Mouse (Mus musculus) liver, embryonic 13.5 days (tissue): Measurements from ENCODE around the gene Kidins220. TPM values are rescaled to one million over a fixed set of nuclear protein-coding genes. Genes with fewer than 3 reads are reported as not detected.
A peak's percentile ranks its signal among the peaks of the same experiment; 100 is the strongest.

Source experiments
- ATAC-seq: fragments of 200-750 bp; cut with Nextera tagmentation; 2 replicates; pipeline ENCODE4 v1.8.0; 2017; ENCODE audit warnings: low read depth, mild to moderate bottlenecking, moderate number of reproducible peaks, moderate library complexity
- DNase-seq: peaks from one replicate; pipeline ENCODE4 v3.0.0; 2022
- H3K27ac ChIP-seq: fragments of 300-500 bp; sonication (generic); 2 replicates; pipeline ENCODE4 v1.5.1; 2015; ENCODE audit warnings: moderate library complexity, mild to moderate bottlenecking, inconsistent platforms
- H3K27me3 ChIP-seq: fragments of 300-500 bp; sonication (generic); 2 replicates; pipeline ENCODE4 v1.6.1; 2015; ENCODE audit warnings: mild to moderate bottlenecking, inconsistent platforms
- H3K36me3 ChIP-seq: fragments of 300-500 bp; sonication (generic); 2 replicates; pipeline ENCODE4 v1.6.1; 2015; ENCODE audit warnings: mild to moderate bottlenecking, inconsistent platforms
- H3K4me1 ChIP-seq: fragments of 300-500 bp; sonication (generic); replicated peaks from 2 replicates; pipeline ENCODE4 v1.6.1; 2015; ENCODE audit warnings: inconsistent platforms
- H3K4me2 ChIP-seq: fragments of 300-500 bp; sonication (generic); 2 replicates; pipeline ENCODE4 v1.6.1; 2015; ENCODE audit warnings: inconsistent platforms, mild to moderate bottlenecking, moderate library complexity
- H3K4me3 ChIP-seq: fragments of 300-500 bp; sonication (generic); replicated peaks from 2 replicates; pipeline ENCODE4 v1.5.1; 2015; ENCODE audit warnings: mild to moderate bottlenecking, inconsistent platforms
- H3K9ac ChIP-seq: fragments of 300-500 bp; sonication (generic); 2 replicates; pipeline ENCODE4 v1.6.1; 2015; ENCODE audit warnings: mild to moderate bottlenecking, inconsistent platforms
- H3K9me3 ChIP-seq: fragments of 300-500 bp; sonication (generic); replicated peaks from 2 replicates; pipeline ENCODE4 v1.6.1; 2016; ENCODE audit warnings: inconsistent platforms
- WGBS: fragments of 180-500 bp; shearing (Covaris S2); methylation state at CpG from one replicate; pipeline ENCODE4 v1.1.7; 2015; ENCODE audit not compliant: insufficient replicate concordance; 5-methylcytosine and 5-hydroxymethylcytosine counted together
- polyA plus RNA-seq: library from polyadenylated mRNA; unstranded; fragments of >200 nt; fragmentation: Nextera tagmentation; extraction: Ambion mirVana; gene quantifications from 2 replicates; pipeline ENCODE4 v1.2.1, GENCODE M21; 2015

Gene Kidins220
- polyA plus RNA-seq, 1 experiment from 2014 or later, result 6.3 TPM

DNA sequence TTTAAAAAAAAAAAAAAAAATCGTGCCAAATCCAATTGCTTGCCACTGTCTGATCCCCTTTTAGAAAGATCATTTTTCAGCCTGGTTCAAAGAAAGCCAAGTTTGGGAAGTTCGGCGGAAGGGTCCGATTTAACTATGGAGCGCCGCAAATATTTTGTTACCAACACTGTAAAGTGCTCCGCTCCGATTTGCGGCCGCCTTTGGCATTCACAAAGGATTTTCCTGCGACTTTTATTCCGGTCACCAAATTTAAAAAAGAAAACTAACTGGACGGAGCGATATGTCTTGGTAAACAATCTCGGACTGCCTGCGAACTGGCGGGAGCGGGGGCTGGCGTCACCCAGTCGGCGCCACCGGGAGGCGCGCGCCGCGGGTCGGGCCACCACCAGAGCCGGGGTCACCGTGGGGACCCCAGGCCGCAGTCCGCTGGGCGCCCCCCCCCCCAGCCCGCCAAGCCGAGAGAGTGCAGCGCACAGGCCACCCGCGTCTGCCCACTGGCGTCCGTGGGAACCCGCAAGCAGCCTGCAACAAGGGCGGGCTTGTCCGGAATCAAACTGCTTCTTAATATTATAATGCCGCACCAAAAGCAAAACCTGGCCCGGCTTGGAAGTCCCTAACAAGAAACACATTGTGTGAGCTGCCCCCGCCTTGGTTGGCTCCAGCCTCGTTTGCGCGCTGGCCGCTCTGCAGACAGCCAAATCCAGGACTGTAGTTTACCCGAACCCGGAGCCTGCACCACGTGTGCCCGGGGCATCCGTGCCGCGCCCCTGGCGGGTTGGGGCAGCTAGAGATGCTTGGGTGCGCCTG lies 125.9 kb downstream of the Kidins220 start:
- H3K4me1 ChIP-seq, result peaks cover 23% of the 10 kb centered on the region
- H3K9ac ChIP-seq, result peak overlapping the region; percentile 61
- peaks cover 75% of the 10 kb centered on the region for H3K27me3 ChIP-seq
- under 1% methylated on average over 57 of the region's 59 CpGs for whole genome bisulfite sequencing
- no peaks in the 10 kb centered on the region for H3K36me3 ChIP-seq
- DNase-seq (no peak), ATAC-seq (no peak)
- peak overlapping the region; percentile 84 for H3K27ac ChIP-seq
- H3K4me3 ChIP-seq, result peak overlapping the region; percentile 51
- no peaks in the 10 kb centered on the region for H3K9me3 ChIP-seq
- peak overlapping the region; percentile 78 for H3K4me2 ChIP-seq

GRCm38 (mm10) chr12:25101389-25101788 lies 126.7 kb downstream of the Kidins220 start:
- ATAC-seq (no peak), DNase-seq (no peak)
- peaks cover 67% of the 10 kb centered on the region for H3K27me3 ChIP-seq
- H3K9ac ChIP-seq, result no peak overlapping the region
- peak overlapping the region; percentile 78 for H3K4me2 ChIP-seq
- no peak overlapping the region for H3K4me3 ChIP-seq
- 23% methylated on average over 5 of the region's 5 CpGs for WGBS
- no peaks in the 10 kb centered on the region for H3K9me3 ChIP-seq
- 0 out of 2 replicates have a peak overlapping the region, but pooled peaks have one; percentile 84 for H3K27ac ChIP-seq
- no peaks in the 10 kb centered on the region for H3K36me3 ChIP-seq
- H3K4me1 ChIP-seq, result peaks cover 23% of the 10 kb centered on the region

GRCm38 (mm10) chr12:25103911-25104310 lies 129.2 kb downstream of the Kidins220 start:
- Histone ChIP-seq H3K36me3 (no peaks in the 10 kb centered on the region), H3K9me3 (no peaks in the 10 kb centered on the region), H3K4me2 (no peak overlapping the region), H3K4me3 (no peak overlapping the region), H3K9ac (no peak overlapping the region), H3K27ac (no peak overlapping the region), H3K27me3 (peaks cover 42% of the 10 kb centered on the region), H3K4me1 (0 out of 2 replicates have a peak, but pooled peaks cover 4% of the 10 kb centered on the region)
- ATAC-seq (no peak), DNase-seq (no peak)
- WGBS, result 61% methylated on average over 6 of the region's 6 CpGs

DNA sequence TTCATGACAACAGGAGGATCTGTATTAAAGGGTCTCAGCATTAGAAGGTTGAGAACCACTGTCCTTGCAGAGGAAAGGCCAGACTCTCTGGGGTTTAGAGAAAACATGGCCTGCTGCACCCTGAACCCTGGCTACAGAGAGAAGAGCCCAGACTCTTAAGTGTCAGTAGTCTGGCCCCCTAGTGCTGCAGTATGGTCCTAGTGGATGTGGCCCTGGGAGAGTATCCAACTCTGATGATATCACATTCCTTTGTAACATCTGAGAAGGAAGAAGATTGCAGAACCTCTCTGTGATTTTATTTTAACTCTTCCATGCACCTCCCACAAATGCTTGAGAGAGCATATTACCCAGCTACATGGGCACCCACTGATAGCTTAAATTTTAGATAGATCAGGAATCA lies 129.8 kb downstream of the Kidins220 start:
- H3K4me3 ChIP-seq, result no peak overlapping the region
- H3K9ac ChIP-seq, result no peak overlapping the region
- no peaks in the 10 kb centered on the region for H3K36me3 ChIP-seq
- no peaks in the 10 kb centered on the region for H3K9me3 ChIP-seq
- H3K4me2 ChIP-seq, result no peak overlapping the region
- H3K27me3 ChIP-seq, result peaks cover 36% of the 10 kb centered on the region
- ATAC-seq (no peak), DNase-seq (no peak)
- 0 out of 2 replicates have a peak, but pooled peaks cover 4% of the 10 kb centered on the region for H3K4me1 ChIP-seq
- no peak overlapping the region for H3K27ac ChIP-seq

DNA sequence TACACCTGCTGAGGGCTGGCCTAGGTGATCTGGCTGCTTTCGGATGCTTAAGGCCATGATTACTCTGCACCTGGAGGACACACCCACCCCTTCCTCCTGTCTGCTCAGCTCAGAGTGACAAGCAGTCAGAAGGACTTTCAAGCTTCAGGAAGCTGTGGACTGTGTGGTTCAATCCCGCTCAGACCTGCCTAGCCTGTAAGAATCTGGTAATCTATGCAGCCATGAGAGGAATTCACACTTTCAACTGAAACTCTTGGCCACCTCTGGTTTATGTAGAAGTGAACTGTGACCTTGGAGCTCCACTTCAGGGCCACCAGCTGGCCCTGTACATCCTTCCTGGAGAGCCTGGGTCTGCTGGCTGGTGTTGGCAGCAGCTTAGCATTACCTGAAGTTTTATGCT lies 134.1 kb downstream of the Kidins220 start:
- no peak for ATAC-seq
- Histone ChIP-seq H3K9me3 (no peaks in the 10 kb centered on the region), H3K4me3 (no peak overlapping the region), H3K4me2 (no peak overlapping the region), H3K4me1 (peaks cover 7% of the 10 kb centered on the region; the same call in 1 of the 2 replicates), H3K27me3 (no peaks in the 10 kb centered on the region), H3K27ac (no peak overlapping the region), H3K36me3 (no peaks in the 10 kb centered on the region), H3K9ac (no peak overlapping the region)
- DNase-seq, result no peak
- WGBS, result 52% methylated on average over 2 of the region's 2 CpGs

DNA sequence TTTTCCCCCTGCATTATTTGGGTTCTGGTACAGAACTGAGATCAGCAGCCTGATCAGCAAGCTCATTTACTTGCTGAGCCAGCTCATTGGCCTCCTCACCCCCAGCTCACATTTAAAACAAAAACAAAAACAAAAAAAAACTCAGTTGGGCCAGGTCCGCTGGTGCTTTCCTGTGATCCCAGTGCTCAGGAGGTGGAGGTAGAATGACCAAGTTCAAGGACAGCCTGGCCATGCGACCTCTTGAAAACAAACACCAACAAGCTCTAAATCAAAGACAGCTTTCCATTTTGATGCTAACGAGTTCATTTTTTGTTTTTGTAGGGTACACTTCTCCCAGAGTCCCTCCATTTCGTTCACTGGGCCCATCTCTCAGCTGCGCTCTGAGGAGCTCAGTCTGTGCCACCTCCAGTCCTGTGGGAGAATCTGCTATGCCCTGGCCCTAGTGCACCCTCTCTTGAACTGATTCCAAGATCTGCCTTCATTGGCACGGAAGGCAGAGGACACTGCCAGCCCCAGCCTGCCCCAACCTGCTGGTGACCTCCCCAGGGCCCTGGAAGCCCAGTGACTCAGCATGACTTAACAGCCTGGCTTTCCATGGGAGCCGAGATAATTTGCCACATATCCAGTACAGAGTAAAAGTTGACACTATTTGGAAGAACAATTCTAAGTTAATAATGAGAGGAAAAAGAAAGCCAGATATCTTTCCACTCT lies 135.4 kb downstream of the Kidins220 start:
- H3K27me3 ChIP-seq, result no peaks in the 10 kb centered on the region
- no peak for ATAC-seq
- H3K4me3 ChIP-seq, result no peak overlapping the region
- WGBS, result 56% methylated on average over 7 of the region's 7 CpGs
- H3K9ac ChIP-seq, result no peak overlapping the region
- DNase-seq, result no peak
- no peaks in the 10 kb centered on the region for H3K36me3 ChIP-seq
- no peak overlapping the region for H3K4me2 ChIP-seq
- no peak overlapping the region for H3K27ac ChIP-seq
- H3K4me1 ChIP-seq, result peaks cover 7% of the 10 kb centered on the region; the same call in 1 of the 2 replicates
- H3K9me3 ChIP-seq, result no peaks in the 10 kb centered on the region

DNA sequence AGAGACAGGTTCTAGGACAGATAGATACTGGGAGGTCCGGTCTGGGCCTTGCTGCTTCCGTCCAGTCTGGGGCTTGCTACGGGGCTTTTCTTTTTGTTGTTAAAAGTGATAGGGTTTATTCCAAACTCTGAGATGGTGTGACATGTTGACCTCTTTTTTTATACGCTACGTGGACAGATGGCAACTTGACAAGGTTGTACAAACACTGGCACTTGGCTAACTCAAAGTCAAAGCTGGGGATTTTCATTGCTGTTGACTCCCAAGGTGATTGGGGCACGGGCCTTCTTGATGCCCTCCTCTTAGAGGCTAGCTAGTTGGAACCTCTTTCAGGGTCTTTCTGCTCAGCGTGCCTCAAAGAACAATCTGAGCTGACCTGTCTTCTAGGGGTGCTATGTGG lies 136.0 kb downstream of the Kidins220 start:
- DNase-seq (no peak), ATAC-seq (no peak)
- H3K4me1 ChIP-seq, result peaks cover 7% of the 10 kb centered on the region; the same call in 1 of the 2 replicates
- WGBS, result 69% methylated on average over 7 of the region's 7 CpGs
- no peak overlapping the region for H3K27ac ChIP-seq
- no peak overlapping the region for H3K4me2 ChIP-seq
- no peaks in the 10 kb centered on the region for H3K9me3 ChIP-seq
- H3K9ac ChIP-seq, result no peak overlapping the region
- H3K27me3 ChIP-seq, result no peaks in the 10 kb centered on the region
- H3K4me3 ChIP-seq, result no peak overlapping the region
- no peaks in the 10 kb centered on the region for H3K36me3 ChIP-seq

Other genes with a start within 250 kb of the Kidins220 start
- 5.3 and 5.9 TPM in 2 replicates for gene Mboat2, start 144.0 kb upstream of the Kidins220 start, polyA plus RNA-seq
- 98.7 and 122 TPM in 2 replicates for gene Id2, start 122.2 kb downstream of the Kidins220 start, polyA plus RNA-seq